Mouse (Mus musculus): ENCODE measurements around the gene Tent4b. TPM values are rescaled to one million over a fixed set of nuclear protein-coding genes. Genes with fewer than 3 reads are reported as not detected.

Tent4b gene
- polyA plus RNA-seq (2015; fragmentation: Nextera tagmentation; extraction: Ambion mirVana) = 8.5 and 8.7 TPM in 2 replicates

GRCm38 (mm10) chr8:88198945-88199571, at the start of gene Tent4b:
Gene Tent4b (plus strand): TSS chr8:88199213.
- Histone ChIP-seq H3K36me3 (peaks cover 5% of the 10 kb centered on the region; the same call in 1 of the 2 replicates), H3K4me3 (peak within 1 kb of the TSS; percentile 80), H3K4me1 (peaks cover 34% of the 10 kb centered on the region), H3K9me3 (no peaks in the 10 kb centered on the region), H3K27me3 (no peaks in the 10 kb centered on the region), H3K9ac (peak within 1 kb of the TSS; percentile 82), H3K4me2 (replicated peaks) (peak within 1 kb of the TSS; percentile 95), H3K27ac (peak within 1 kb of the TSS; percentile 95)
- ATAC-seq (ENCODE audit: low FRiP score, low read depth) = peak; percentile 94
- under 1% methylated on average over 38 of the region's 97 CpGs for WGBS

GRCm38 (mm10) chr8:88150910-88151371, 48.1 kb upstream of the Tent4b start:
- Histone ChIP-seq H3K9me3 (no peaks in the 10 kb centered on the region), H3K36me3 (peaks cover 77% of the 10 kb centered on the region), H3K27ac (no peak overlapping the region)

GRCm38 (mm10) chr8:88160237-88160995, 38.6 kb upstream of the Tent4b start:
- WGBS = 91% methylated on average over 10 of the region's 10 CpGs
- H3K4me3 ChIP-seq = no peak overlapping the region
- no peak for ATAC-seq (ENCODE audit: low FRiP score, low read depth)
- 0 out of 2 replicates have a peak, but pooled peaks cover 4% of the 10 kb centered on the region for H3K9me3 ChIP-seq
- no peak overlapping the region for H3K27ac ChIP-seq
- no peaks in the 10 kb centered on the region for H3K27me3 ChIP-seq
- no peak overlapping the region for H3K9ac ChIP-seq
- H3K4me2 ChIP-seq (replicated peaks) = no peak overlapping the region
- H3K36me3 ChIP-seq = peaks cover 90% of the 10 kb centered on the region
- H3K4me1 ChIP-seq = no peaks in the 10 kb centered on the region

More at GRCm38 (mm10) chr8:88150910-88151371, 48.1 kb upstream of the Tent4b start:
- no peak for ATAC-seq (ENCODE audit: low FRiP score, low read depth)
- Histone ChIP-seq H3K4me2 (replicated peaks) (no peak overlapping the region), H3K27me3 (no peaks in the 10 kb centered on the region), H3K4me3 (no peak overlapping the region), H3K4me1 (no peaks in the 10 kb centered on the region), H3K9ac (no peak overlapping the region)
- WGBS = 95% methylated on average over 6 of the region's 6 CpGs

- Histone ChIP-seq H3K4me3 (no peak overlapping the region), H3K27ac (no peak overlapping the region), H3K9ac (no peak overlapping the region), H3K4me1 (no peaks in the 10 kb centered on the region), H3K27me3 (no peaks in the 10 kb centered on the region), H3K9me3 (0 out of 2 replicates have a peak, but pooled peaks cover 4% of the 10 kb centered on the region), H3K4me2 (replicated peaks) (no peak overlapping the region), H3K36me3 (peaks cover 89% of the 10 kb centered on the region)
- no peak for ATAC-seq (ENCODE audit: low FRiP score, low read depth)
- WGBS = 75% methylated on average over 5 of the region's 5 CpGs
Observed at GRCm38 (mm10) chr8:88161439-88161838, 37.6 kb upstream of the Tent4b start.

- Histone ChIP-seq H3K4me1 (no peaks in the 10 kb centered on the region), H3K9me3 (no peaks in the 10 kb centered on the region), H3K27ac (no peak overlapping the region), H3K4me3 (no peak overlapping the region), H3K36me3 (peaks cover 31% of the 10 kb centered on the region), H3K4me2 (replicated peaks) (no peak overlapping the region), H3K9ac (no peak overlapping the region), H3K27me3 (no peaks in the 10 kb centered on the region)
- no peak for ATAC-seq (ENCODE audit: low FRiP score, low read depth)
- 90% methylated on average over 7 of the region's 7 CpGs for WGBS
Observed at GRCm38 (mm10) chr8:88175264-88175663, 23.7 kb upstream of the Tent4b start.

- no peaks in the 10 kb centered on the region for H3K4me1 ChIP-seq
- H3K36me3 ChIP-seq = peaks cover 15% of the 10 kb centered on the region
- no peak for ATAC-seq (ENCODE audit: low FRiP score, low read depth)
- H3K27ac ChIP-seq = no peak overlapping the region
- no peak overlapping the region for H3K4me2 ChIP-seq (replicated peaks)
- no peak overlapping the region for H3K9ac ChIP-seq
- no peaks in the 10 kb centered on the region for H3K27me3 ChIP-seq
- no peaks in the 10 kb centered on the region for H3K9me3 ChIP-seq
- 90% methylated on average over 8 of the region's 8 CpGs for WGBS
- H3K4me3 ChIP-seq = no peak overlapping the region
Observed at GRCm38 (mm10) chr8:88177291-88177690, 21.7 kb upstream of the Tent4b start.

- Histone ChIP-seq H3K27me3 (no peaks in the 10 kb centered on the region), H3K9ac (no peak overlapping the region), H3K36me3 (no peaks in the 10 kb centered on the region), H3K27ac (no peak overlapping the region), H3K4me1 (no peaks in the 10 kb centered on the region), H3K9me3 (no peaks in the 10 kb centered on the region), H3K4me3 (no peak overlapping the region), H3K4me2 (replicated peaks) (no peak overlapping the region)
- no peak for ATAC-seq (ENCODE audit: low FRiP score, low read depth)
- WGBS = 84% methylated on average over 2 of the region's 2 CpGs
Observed at GRCm38 (mm10) chr8:88183121-88183520, 15.9 kb upstream of the Tent4b start.

GRCm38 (mm10) chr8:88184914-88185313, 14.1 kb upstream of the Tent4b start:
- Histone ChIP-seq H3K4me3 (no peak overlapping the region), H3K4me1 (no peaks in the 10 kb centered on the region), H3K9ac (no peak overlapping the region), H3K4me2 (replicated peaks) (no peak overlapping the region), H3K27ac (no peak overlapping the region), H3K9me3 (no peaks in the 10 kb centered on the region), H3K27me3 (no peaks in the 10 kb centered on the region), H3K36me3 (no peaks in the 10 kb centered on the region)
- 94% methylated on average over 1 of the region's 1 CpGs for WGBS
- no peak for ATAC-seq (ENCODE audit: low FRiP score, low read depth)

- Histone ChIP-seq H3K9me3 (no peaks in the 10 kb centered on the region), H3K27ac (no peak overlapping the region), H3K4me2 (replicated peaks) (no peak overlapping the region), H3K4me1 (no peaks in the 10 kb centered on the region), H3K27me3 (no peaks in the 10 kb centered on the region), H3K9ac (no peak overlapping the region), H3K36me3 (no peaks in the 10 kb centered on the region), H3K4me3 (no peak overlapping the region)
- ATAC-seq (ENCODE audit: low FRiP score, low read depth) = no peak
- 83% methylated on average over 6 of the region's 6 CpGs for WGBS
Observed at GRCm38 (mm10) chr8:88185716-88186115, 13.3 kb upstream of the Tent4b start.

- Histone ChIP-seq H3K36me3 (no peaks in the 10 kb centered on the region), H3K9me3 (no peaks in the 10 kb centered on the region), H3K27me3 (0 out of 2 replicates have a peak, but pooled peaks cover 2% of the 10 kb centered on the region), H3K4me2 (replicated peaks) (no peak overlapping the region), H3K4me3 (no peak overlapping the region), H3K4me1 (peaks cover 21% of the 10 kb centered on the region), H3K27ac (no peak overlapping the region), H3K9ac (no peak overlapping the region)
- 53% methylated on average over 3 of the region's 3 CpGs for WGBS
- ATAC-seq (ENCODE audit: low FRiP score, low read depth) = no peak
Observed at GRCm38 (mm10) chr8:88197328-88197727, 1.7 kb upstream of the Tent4b start.

- no peak for ATAC-seq (ENCODE audit: low FRiP score, low read depth)
- H3K4me1 ChIP-seq = peaks cover 34% of the 10 kb centered on the region
- peak overlapping the region; percentile 95 for H3K27ac ChIP-seq
- H3K36me3 ChIP-seq = peaks cover 3% of the 10 kb centered on the region; the same call in 1 of the 2 replicates
- peak overlapping the region; percentile 95 for H3K4me2 ChIP-seq (replicated peaks)
- H3K27me3 ChIP-seq = no peaks in the 10 kb centered on the region
- peak overlapping the region; percentile 82 for H3K9ac ChIP-seq
- peak overlapping the region; percentile 80 for H3K4me3 ChIP-seq
- 1% methylated on average over 10 of the region's 10 CpGs for WGBS
- H3K9me3 ChIP-seq = no peaks in the 10 kb centered on the region
Observed at GRCm38 (mm10) chr8:88198551-88198944, 465 bp upstream of the Tent4b start.

Data from limb, embryonic 13.5 days (tissue).